Mouse (Mus musculus): ENCODE results near the gene Ssbp3. TPM values are rescaled to one million over a fixed set of nuclear protein-coding genes. Genes with fewer than 3 reads are reported as not detected.

Gene Ssbp3
- polyA plus RNA-seq, 1 experiment = 130 TPM

DNA sequence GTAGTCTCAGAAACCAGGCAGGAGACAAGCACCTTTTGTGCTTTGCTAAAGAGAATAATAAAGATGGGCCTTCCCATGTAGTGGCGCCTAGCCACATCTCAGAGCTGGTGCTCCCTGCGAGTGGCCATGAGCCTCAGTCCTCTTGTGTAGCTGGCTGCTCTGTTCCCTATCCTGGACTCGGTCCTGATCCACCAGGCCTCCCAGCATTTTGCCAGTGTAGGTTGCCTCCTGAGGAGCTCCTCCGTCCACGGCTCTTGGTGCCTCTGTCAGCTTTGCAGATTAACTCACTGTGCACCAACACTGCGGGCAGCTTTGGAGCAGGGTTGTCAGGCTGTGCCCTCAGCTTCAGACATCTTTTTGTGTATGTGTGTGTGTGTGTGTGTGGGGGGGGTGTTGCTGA is 30.4 kb downstream of the Ssbp3 start:
- H3K27ac ChIP-seq (ENCODE audit: control insufficient read depth, insufficient read depth, low read length) = no peak overlapping the region
- peaks cover 76% of the 10 kb centered on the region for H3K4me1 ChIP-seq (replicated peaks; ENCODE audit: control insufficient read depth, insufficient read depth, low read length)
- 73% methylated on average over 6 of the region's 6 CpGs for WGBS
- DNase-seq = no peak
- H3K36me3 ChIP-seq (ENCODE audit: control insufficient read depth, insufficient read depth, low read length) = no peaks in the 10 kb centered on the region
- no peaks in the 10 kb centered on the region for H3K27me3 ChIP-seq (ENCODE audit: control insufficient read depth, insufficient read depth, low read length)
- TF ChIP-seq CTCF (IDR thresholded peaks at IDR 0.05; ENCODE audit: borderline replicate concordance, control insufficient read depth, extremely low read depth, insufficient read depth, low read length, poor library complexity) (no peak), POLR2A (IDR thresholded peaks at IDR 0.05; ENCODE audit: control insufficient read depth, extremely low read depth, insufficient read depth, low read length, poor library complexity) (no peak)
- H3K4me3 ChIP-seq (ENCODE audit: control insufficient read depth, insufficient read depth, low read length) = no peak overlapping the region

DNA sequence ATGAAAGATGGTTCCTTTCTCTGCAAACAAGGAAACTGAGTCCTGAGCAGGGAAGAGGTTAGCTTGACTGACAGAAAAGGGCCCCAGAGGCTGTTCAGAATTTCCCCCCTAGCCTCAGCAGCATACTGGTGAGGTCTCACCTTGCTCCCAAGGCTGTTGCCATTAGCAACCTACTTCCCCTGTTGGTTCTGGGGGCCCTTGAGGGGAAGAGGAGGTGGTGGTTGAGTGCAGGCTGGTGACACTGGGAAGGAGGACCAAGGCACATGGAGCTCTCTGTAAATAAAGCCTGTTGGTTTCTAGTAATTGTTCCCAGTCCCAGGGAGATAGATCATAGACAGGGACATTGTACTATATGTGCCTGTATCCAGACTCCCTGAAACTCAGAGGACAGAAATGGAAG is 31.0 kb downstream of the Ssbp3 start:
- H3K36me3 ChIP-seq (ENCODE audit: control insufficient read depth, insufficient read depth, low read length) = no peaks in the 10 kb centered on the region
- H3K27ac ChIP-seq (ENCODE audit: control insufficient read depth, insufficient read depth, low read length) = no peak overlapping the region
- no peak for TF ChIP-seq POLR2A (IDR thresholded peaks at IDR 0.05; ENCODE audit: control insufficient read depth, extremely low read depth, insufficient read depth, low read length, poor library complexity)
- no peak for TF ChIP-seq CTCF (IDR thresholded peaks at IDR 0.05; ENCODE audit: borderline replicate concordance, control insufficient read depth, extremely low read depth, insufficient read depth, low read length, poor library complexity)
- no peak for DNase-seq
- no peak overlapping the region for H3K4me3 ChIP-seq (ENCODE audit: control insufficient read depth, insufficient read depth, low read length)
- H3K27me3 ChIP-seq (ENCODE audit: control insufficient read depth, insufficient read depth, low read length) = no peaks in the 10 kb centered on the region
- peaks cover 73% of the 10 kb centered on the region for H3K4me1 ChIP-seq (replicated peaks; ENCODE audit: control insufficient read depth, insufficient read depth, low read length)

GRCm38 (mm10) chr4:106942491-106942890 is 32.0 kb downstream of the Ssbp3 start:
- H3K4me3 ChIP-seq (ENCODE audit: control insufficient read depth, insufficient read depth, low read length) = no peak overlapping the region
- H3K27ac ChIP-seq (ENCODE audit: control insufficient read depth, insufficient read depth, low read length) = no peak overlapping the region
- H3K4me1 ChIP-seq (replicated peaks; ENCODE audit: control insufficient read depth, insufficient read depth, low read length) = peaks cover 72% of the 10 kb centered on the region
- H3K36me3 ChIP-seq (ENCODE audit: control insufficient read depth, insufficient read depth, low read length) = no peaks in the 10 kb centered on the region
- TF ChIP-seq CTCF (IDR thresholded peaks at IDR 0.05; ENCODE audit: borderline replicate concordance, control insufficient read depth, extremely low read depth, insufficient read depth, low read length, poor library complexity) = no peak
- no peak for TF ChIP-seq POLR2A (IDR thresholded peaks at IDR 0.05; ENCODE audit: control insufficient read depth, extremely low read depth, insufficient read depth, low read length, poor library complexity)
- no peak for DNase-seq
- WGBS = 86% methylated on average over 4 of the region's 4 CpGs
- H3K27me3 ChIP-seq (ENCODE audit: control insufficient read depth, insufficient read depth, low read length) = no peaks in the 10 kb centered on the region

- Histone ChIP-seq H3K27ac (ENCODE audit: control insufficient read depth, insufficient read depth, low read length) (no peak overlapping the region), H3K27me3 (ENCODE audit: control insufficient read depth, insufficient read depth, low read length) (no peaks in the 10 kb centered on the region), H3K4me1 (replicated peaks; ENCODE audit: control insufficient read depth, insufficient read depth, low read length) (peaks cover 71% of the 10 kb centered on the region), H3K4me3 (ENCODE audit: control insufficient read depth, insufficient read depth, low read length) (no peak overlapping the region), H3K36me3 (ENCODE audit: control insufficient read depth, insufficient read depth, low read length) (no peaks in the 10 kb centered on the region)
- 60% methylated on average over 2 of the region's 2 CpGs for WGBS
- TF ChIP-seq CTCF (IDR thresholded peaks at IDR 0.05; ENCODE audit: borderline replicate concordance, control insufficient read depth, extremely low read depth, insufficient read depth, low read length, poor library complexity) = no peak
- no peak for TF ChIP-seq POLR2A (IDR thresholded peaks at IDR 0.05; ENCODE audit: control insufficient read depth, extremely low read depth, insufficient read depth, low read length, poor library complexity)
- no peak for DNase-seq
These were observed 33.1 kb downstream of the Ssbp3 start for GRCm38 (mm10) chr4:106943627-106944026.

- DNase-seq = no peak
- WGBS = 20% methylated on average over 3 of the region's 3 CpGs
- Histone ChIP-seq H3K36me3 (ENCODE audit: control insufficient read depth, insufficient read depth, low read length) (no peaks in the 10 kb centered on the region), H3K4me1 (replicated peaks; ENCODE audit: control insufficient read depth, insufficient read depth, low read length) (peaks cover 73% of the 10 kb centered on the region), H3K27me3 (ENCODE audit: control insufficient read depth, insufficient read depth, low read length) (no peaks in the 10 kb centered on the region), H3K27ac (ENCODE audit: control insufficient read depth, insufficient read depth, low read length) (no peak overlapping the region), H3K4me3 (ENCODE audit: control insufficient read depth, insufficient read depth, low read length) (no peak overlapping the region)
- TF ChIP-seq POLR2A (IDR thresholded peaks at IDR 0.05; ENCODE audit: control insufficient read depth, extremely low read depth, insufficient read depth, low read length, poor library complexity) (no peak), CTCF (IDR thresholded peaks at IDR 0.05; ENCODE audit: borderline replicate concordance, control insufficient read depth, extremely low read depth, insufficient read depth, low read length, poor library complexity) (no peak)
These were observed 34.4 kb downstream of the Ssbp3 start for GRCm38 (mm10) chr4:106944898-106945297.

- TF ChIP-seq POLR2A (IDR thresholded peaks at IDR 0.05; ENCODE audit: control insufficient read depth, extremely low read depth, insufficient read depth, low read length, poor library complexity) (no peak), CTCF (IDR thresholded peaks at IDR 0.05; ENCODE audit: borderline replicate concordance, control insufficient read depth, extremely low read depth, insufficient read depth, low read length, poor library complexity) (no peak)
- Histone ChIP-seq H3K27me3 (ENCODE audit: control insufficient read depth, insufficient read depth, low read length) (no peaks in the 10 kb centered on the region), H3K4me1 (replicated peaks; ENCODE audit: control insufficient read depth, insufficient read depth, low read length) (peaks cover 59% of the 10 kb centered on the region), H3K36me3 (ENCODE audit: control insufficient read depth, insufficient read depth, low read length) (no peaks in the 10 kb centered on the region), H3K4me3 (ENCODE audit: control insufficient read depth, insufficient read depth, low read length) (no peak overlapping the region), H3K27ac (ENCODE audit: control insufficient read depth, insufficient read depth, low read length) (no peak overlapping the region)
- WGBS = 52% methylated on average over 3 of the region's 3 CpGs
- DNase-seq = no peak
These were observed 37.2 kb downstream of the Ssbp3 start for GRCm38 (mm10) chr4:106947741-106948140.

DNA sequence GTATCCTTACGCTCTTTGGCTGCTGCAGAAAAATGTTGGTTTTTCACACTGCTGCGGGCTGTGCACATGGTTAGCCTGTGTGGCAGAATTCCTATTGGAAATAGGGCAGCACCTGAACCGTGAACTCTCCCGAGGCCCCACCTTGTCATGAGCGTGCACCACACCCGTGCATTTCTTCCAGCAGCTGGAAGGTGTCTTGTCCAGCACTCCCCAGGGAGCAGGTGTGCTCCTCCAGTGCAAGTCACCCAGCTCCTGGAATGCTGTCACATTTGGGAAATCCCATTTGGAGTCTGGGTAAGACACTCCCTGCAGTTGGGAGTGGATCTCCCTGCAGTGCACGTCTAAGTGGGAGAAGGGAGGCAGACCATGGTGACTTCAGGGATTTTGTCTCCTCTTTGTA is 38.0 kb downstream of the Ssbp3 start:
- DNase-seq = no peak
- H3K4me1 ChIP-seq (replicated peaks; ENCODE audit: control insufficient read depth, insufficient read depth, low read length) = peaks cover 53% of the 10 kb centered on the region
- no peak overlapping the region for H3K4me3 ChIP-seq (ENCODE audit: control insufficient read depth, insufficient read depth, low read length)
- no peaks in the 10 kb centered on the region for H3K36me3 ChIP-seq (ENCODE audit: control insufficient read depth, insufficient read depth, low read length)
- TF ChIP-seq POLR2A (IDR thresholded peaks at IDR 0.05; ENCODE audit: control insufficient read depth, extremely low read depth, insufficient read depth, low read length, poor library complexity) (no peak), CTCF (IDR thresholded peaks at IDR 0.05; ENCODE audit: borderline replicate concordance, control insufficient read depth, extremely low read depth, insufficient read depth, low read length, poor library complexity) (no peak)
- H3K27me3 ChIP-seq (ENCODE audit: control insufficient read depth, insufficient read depth, low read length) = no peaks in the 10 kb centered on the region
- no peak overlapping the region for H3K27ac ChIP-seq (ENCODE audit: control insufficient read depth, insufficient read depth, low read length)
- WGBS = 86% methylated on average over 7 of the region's 7 CpGs
